Mouse (Mus musculus) bone marrow macrophage, adult 2 months (primary cell): ENCODE results near the gene Itga2b.

ENCODE experiments used
- CTCF ChIP-seq: IDR thresholded peaks from 2 replicates; pipeline ENCODE4 v1.5.1; 2012; ENCODE audit warnings: low read depth, mild to moderate bottlenecking, low read length, moderate library complexity
- POLR2A ChIP-seq: IDR thresholded peaks from 2 replicates; pipeline ENCODE4 v1.6.1; 2012; ENCODE audit warnings: mild to moderate bottlenecking, low read depth, low read length, borderline replicate concordance

- no peak for TF ChIP-seq CTCF
- TF ChIP-seq POLR2A: no peak
Measured at GRCm38 (mm10) chr11:102465713-102466436, 4.0 kb downstream of the Itga2b start.
